Mouse (Mus musculus): ENCODE data around the gene Cntnap4. TPM values are rescaled to one million over a fixed set of nuclear protein-coding genes. Genes with fewer than 3 reads are reported as not detected.
A peak's percentile ranks its signal among the peaks of the same experiment; 100 is the strongest.

The Cntnap4 gene
- total RNA-seq, 1 experiment from 2014 or later, result not detected

- no peak for ATAC-seq (replicated peaks in 1 of 2; ENCODE audit: insufficient read depth in 1 of 2, low FRiP score in 2 of 2, low TSS enrichment in 1 of 2, low read depth in 1 of 2, poor library complexity in 2 of 2, severe bottlenecking in 2 of 2)
Measured at GRCm38 (mm10) chr8:112681757-112682156, 111.9 kb downstream of the Cntnap4 start.

- no peak for ATAC-seq (replicated peaks in 1 of 2; ENCODE audit: insufficient read depth in 1 of 2, low FRiP score in 2 of 2, low TSS enrichment in 1 of 2, low read depth in 1 of 2, poor library complexity in 2 of 2, severe bottlenecking in 2 of 2)
Measured at GRCm38 (mm10) chr8:112695708-112696107, 125.9 kb downstream of the Cntnap4 start.

GRCm38 (mm10) chr8:112698141-112698540 is 128.3 kb downstream of the Cntnap4 start:
- ATAC-seq (replicated peaks in 1 of 2; ENCODE audit: insufficient read depth in 1 of 2, low FRiP score in 2 of 2, low TSS enrichment in 1 of 2, low read depth in 1 of 2, poor library complexity in 2 of 2, severe bottlenecking in 2 of 2), result no peak

GRCm38 (mm10) chr8:112716982-112717381 is 147.1 kb downstream of the Cntnap4 start:
- ATAC-seq (replicated peaks in 1 of 2; ENCODE audit: insufficient read depth in 1 of 2, low FRiP score in 2 of 2, low TSS enrichment in 1 of 2, low read depth in 1 of 2, poor library complexity in 2 of 2, severe bottlenecking in 2 of 2), result no peak

GRCm38 (mm10) chr8:112724918-112725317 is 155.1 kb downstream of the Cntnap4 start:
- ATAC-seq (replicated peaks in 1 of 2; ENCODE audit: insufficient read depth in 1 of 2, low FRiP score in 2 of 2, low TSS enrichment in 1 of 2, low read depth in 1 of 2, poor library complexity in 2 of 2, severe bottlenecking in 2 of 2), result no peak

- ATAC-seq (replicated peaks in 1 of 2; ENCODE audit: insufficient read depth in 1 of 2, low FRiP score in 2 of 2, low TSS enrichment in 1 of 2, low read depth in 1 of 2, poor library complexity in 2 of 2, severe bottlenecking in 2 of 2), result no peak
Measured at GRCm38 (mm10) chr8:112730583-112731432, 161.0 kb downstream of the Cntnap4 start.

GRCm38 (mm10) chr8:112735575-112735974 is 165.7 kb downstream of the Cntnap4 start:
- ATAC-seq (replicated peaks in 1 of 2; ENCODE audit: insufficient read depth in 1 of 2, low FRiP score in 2 of 2, low TSS enrichment in 1 of 2, low read depth in 1 of 2, poor library complexity in 2 of 2, severe bottlenecking in 2 of 2), result 0 out of 4 replicates have a peak, but pooled peaks of 1 of the 2 experiments have one; percentile 7

GRCm38 (mm10) chr8:112743331-112743730 is 173.5 kb downstream of the Cntnap4 start:
- no peak for ATAC-seq (replicated peaks in 1 of 2; ENCODE audit: insufficient read depth in 1 of 2, low FRiP score in 2 of 2, low TSS enrichment in 1 of 2, low read depth in 1 of 2, poor library complexity in 2 of 2, severe bottlenecking in 2 of 2)

- ATAC-seq (replicated peaks in 1 of 2; ENCODE audit: insufficient read depth in 1 of 2, low FRiP score in 2 of 2, low TSS enrichment in 1 of 2, low read depth in 1 of 2, poor library complexity in 2 of 2, severe bottlenecking in 2 of 2), result no peak
Measured at GRCm38 (mm10) chr8:112747296-112747695, 177.5 kb downstream of the Cntnap4 start.

- no peak for ATAC-seq (replicated peaks in 1 of 2; ENCODE audit: insufficient read depth in 1 of 2, low FRiP score in 2 of 2, low TSS enrichment in 1 of 2, low read depth in 1 of 2, poor library complexity in 2 of 2, severe bottlenecking in 2 of 2)
Measured at GRCm38 (mm10) chr8:112755171-112755570, 185.3 kb downstream of the Cntnap4 start.

GRCm38 (mm10) chr8:112803058-112803457 is 233.2 kb downstream of the Cntnap4 start:
- ATAC-seq (replicated peaks in 1 of 2; ENCODE audit: insufficient read depth in 1 of 2, low FRiP score in 2 of 2, low TSS enrichment in 1 of 2, low read depth in 1 of 2, poor library complexity in 2 of 2, severe bottlenecking in 2 of 2), result no peak

GRCm38 (mm10) chr8:112809382-112809781 is 239.5 kb downstream of the Cntnap4 start:
- no peak for ATAC-seq (replicated peaks in 1 of 2; ENCODE audit: insufficient read depth in 1 of 2, low FRiP score in 2 of 2, low TSS enrichment in 1 of 2, low read depth in 1 of 2, poor library complexity in 2 of 2, severe bottlenecking in 2 of 2)

- ATAC-seq (replicated peaks in 1 of 2; ENCODE audit: insufficient read depth in 1 of 2, low FRiP score in 2 of 2, low TSS enrichment in 1 of 2, low read depth in 1 of 2, poor library complexity in 2 of 2, severe bottlenecking in 2 of 2), result no peak
Measured at GRCm38 (mm10) chr8:112841057-112841456, 271.2 kb downstream of the Cntnap4 start.

- 0 out of 4 replicates have a peak, but pooled peaks have one; percentile 12 to 29 for ATAC-seq (replicated peaks in 1 of 2; ENCODE audit: insufficient read depth in 1 of 2, low FRiP score in 2 of 2, low TSS enrichment in 1 of 2, low read depth in 1 of 2, poor library complexity in 2 of 2, severe bottlenecking in 2 of 2)
Measured at GRCm38 (mm10) chr8:112849541-112849940, 279.7 kb downstream of the Cntnap4 start.

- no peak for ATAC-seq (replicated peaks in 1 of 2; ENCODE audit: insufficient read depth in 1 of 2, low FRiP score in 2 of 2, low TSS enrichment in 1 of 2, low read depth in 1 of 2, poor library complexity in 2 of 2, severe bottlenecking in 2 of 2)
Measured at GRCm38 (mm10) chr8:112906458-112907112, 336.7 kb downstream of the Cntnap4 start.

- no peak for ATAC-seq (replicated peaks in 1 of 2; ENCODE audit: insufficient read depth in 1 of 2, low FRiP score in 2 of 2, low TSS enrichment in 1 of 2, low read depth in 1 of 2, poor library complexity in 2 of 2, severe bottlenecking in 2 of 2)
Measured at GRCm38 (mm10) chr8:112909527-112909926, 339.7 kb downstream of the Cntnap4 start.

- no peak for ATAC-seq (replicated peaks in 1 of 2; ENCODE audit: insufficient read depth in 1 of 2, low FRiP score in 2 of 2, low TSS enrichment in 1 of 2, low read depth in 1 of 2, poor library complexity in 2 of 2, severe bottlenecking in 2 of 2)
Measured at GRCm38 (mm10) chr8:112911422-112911821, 341.6 kb downstream of the Cntnap4 start.

- no peak for ATAC-seq (replicated peaks in 1 of 2; ENCODE audit: insufficient read depth in 1 of 2, low FRiP score in 2 of 2, low TSS enrichment in 1 of 2, low read depth in 1 of 2, poor library complexity in 2 of 2, severe bottlenecking in 2 of 2)
Measured at GRCm38 (mm10) chr8:112922151-112922550, 352.3 kb downstream of the Cntnap4 start.

All from hematopoietic stem cell, adult 5-6 weeks (primary cell).